Mouse (Mus musculus): ENCODE measurements around the gene Gtsf2. TPM values are rescaled to one million over a fixed set of nuclear protein-coding genes. Genes with fewer than 3 reads are reported as not detected.

The Gtsf2 gene
- 0.45 and 1.0 TPM in 2 replicates for polyA plus RNA-seq (2015; fragmentation: Nextera tagmentation; extraction: Ambion mirVana)

DNA sequence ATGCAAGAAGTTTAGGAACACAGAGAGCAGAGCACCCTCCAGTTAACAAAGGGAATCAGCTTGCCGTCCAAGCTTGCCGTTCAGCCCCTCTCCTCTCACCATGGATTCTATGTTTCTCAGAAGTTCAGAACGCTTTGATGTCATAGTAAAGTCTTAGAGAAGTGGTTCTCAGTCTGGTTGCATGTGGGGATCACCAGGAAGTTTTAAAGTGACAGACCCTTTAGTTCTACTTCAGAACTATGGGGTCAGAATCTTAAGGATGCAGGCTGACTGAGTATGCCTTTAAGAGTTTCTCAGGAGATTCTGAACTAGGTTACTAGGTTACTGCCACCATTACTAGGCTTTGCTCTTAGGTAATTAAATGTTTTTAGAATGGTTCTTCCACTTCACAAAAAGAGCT is at the start of gene Gtsf2:
TSS of gene Gtsf2 (minus strand) at position 101 of the 400 bp plus-strand sequence.
- 20% methylated on average over 3 of the region's 3 CpGs for WGBS
- Histone ChIP-seq H3K9me3 (ENCODE audit: control insufficient read depth, low read length) (no peaks in the 10 kb centered on the region), H3K4me1 (ENCODE audit: control insufficient read depth, insufficient read depth, low read depth, low read length) (no peaks in the 10 kb centered on the region), H3K36me3 (ENCODE audit: control insufficient read depth, insufficient read depth, low read length) (no peaks in the 10 kb centered on the region), H3K27me3 (replicated peaks; ENCODE audit: control insufficient read depth, insufficient read depth, low read length) (no peaks in the 10 kb centered on the region), H3K27ac (ENCODE audit: low read depth, low read length) (no peak within 1 kb of the TSS), H3K4me3 (ENCODE audit: low read length) (no peak within 1 kb of the TSS), H3K4me2 (ENCODE audit: low read length) (no peak within 1 kb of the TSS), H3K9ac (ENCODE audit: low read depth, low read length) (no peak within 1 kb of the TSS)
- ATAC-seq = no peak

DNA sequence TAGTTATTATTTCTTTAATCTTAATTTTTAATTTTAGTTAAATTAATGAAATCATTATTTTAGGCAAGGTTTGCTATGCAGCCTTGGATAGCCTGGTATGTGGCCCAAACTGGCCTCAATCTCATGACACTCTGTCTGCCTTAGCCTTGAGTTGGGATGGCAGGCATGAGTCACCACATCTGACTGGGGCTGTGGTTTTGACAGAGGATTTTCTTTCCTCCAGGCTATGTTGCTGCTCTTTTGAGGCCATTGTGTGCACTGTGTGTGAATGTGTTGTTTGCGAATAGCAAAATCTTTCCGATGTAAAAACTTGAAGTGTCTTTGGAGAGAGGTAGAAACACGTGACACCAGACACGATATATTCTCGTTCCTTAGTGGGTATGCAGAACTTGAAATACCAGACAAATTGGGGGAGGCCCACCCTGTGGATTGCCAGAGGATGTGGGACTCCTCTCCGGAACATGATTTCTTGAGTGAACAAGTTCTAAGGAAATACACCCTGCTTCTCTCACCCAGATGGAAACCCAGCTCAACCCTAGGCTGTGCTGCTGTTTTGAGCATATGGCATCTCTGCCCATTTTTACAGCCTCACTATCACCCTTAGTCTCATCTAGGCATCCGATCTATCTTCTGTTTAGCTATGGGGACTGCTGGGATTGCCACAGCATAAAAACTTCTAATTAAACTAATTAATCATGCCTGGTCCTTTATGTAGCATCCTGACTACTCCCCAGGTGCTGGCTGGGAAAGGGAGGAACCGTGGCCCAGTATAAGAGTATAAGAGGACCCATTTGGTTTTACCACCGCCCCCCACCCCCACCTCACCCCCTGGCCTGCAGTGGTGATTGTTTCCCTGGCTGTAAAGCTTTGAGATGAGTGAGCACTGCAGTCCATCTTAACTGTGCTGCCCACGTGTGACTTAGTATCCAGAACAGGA is 48.2 kb upstream of the Gtsf2 start:
- no peak overlapping the region for H3K27ac ChIP-seq (ENCODE audit: low read depth, low read length)
- WGBS = 62% methylated on average over 10 of the region's 10 CpGs

DNA sequence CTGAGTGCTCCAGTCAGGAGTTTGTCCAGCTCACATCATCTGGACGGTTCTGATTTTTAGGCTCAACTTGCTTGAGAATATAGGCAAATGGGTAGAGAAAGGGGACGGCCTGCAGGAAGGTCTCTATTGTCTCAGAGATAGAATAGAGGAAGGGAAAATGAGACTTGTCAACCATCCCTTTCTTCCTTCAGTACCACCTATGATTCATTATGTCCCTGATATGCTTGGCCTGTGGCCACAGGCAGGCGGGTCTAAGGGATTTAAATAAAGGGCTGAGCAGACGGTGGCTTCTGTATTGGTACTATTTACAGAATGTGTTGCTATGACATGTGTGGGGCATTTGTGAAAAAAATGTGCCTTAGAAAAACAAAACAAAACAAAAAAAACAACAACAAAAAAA is 40.1 kb upstream of the Gtsf2 start:
- 35% methylated on average over 4 of the region's 4 CpGs for WGBS
- Histone ChIP-seq H3K4me3 (ENCODE audit: low read length) (no peak overlapping the region), H3K36me3 (ENCODE audit: control insufficient read depth, insufficient read depth, low read length) (no peaks in the 10 kb centered on the region), H3K27ac (ENCODE audit: low read depth, low read length) (no peak overlapping the region), H3K27me3 (replicated peaks; ENCODE audit: control insufficient read depth, insufficient read depth, low read length) (no peaks in the 10 kb centered on the region), H3K4me2 (ENCODE audit: low read length) (no peak overlapping the region), H3K4me1 (ENCODE audit: control insufficient read depth, insufficient read depth, low read depth, low read length) (peaks cover 5% of the 10 kb centered on the region; the same call in 1 of the 2 replicates), H3K9me3 (ENCODE audit: control insufficient read depth, low read length) (no peaks in the 10 kb centered on the region), H3K9ac (ENCODE audit: low read depth, low read length) (no peak overlapping the region)
- ATAC-seq = no peak

More for the DNA sequence above, 48.2 kb upstream of the Gtsf2 start:
- Histone ChIP-seq H3K9ac (ENCODE audit: low read depth, low read length) (no peak overlapping the region), H3K4me1 (ENCODE audit: control insufficient read depth, insufficient read depth, low read depth, low read length) (peaks cover 2% of the 10 kb centered on the region; the same call in 1 of the 2 replicates), H3K36me3 (ENCODE audit: control insufficient read depth, insufficient read depth, low read length) (no peaks in the 10 kb centered on the region), H3K9me3 (ENCODE audit: control insufficient read depth, low read length) (no peaks in the 10 kb centered on the region), H3K4me3 (ENCODE audit: low read length) (no peak overlapping the region), H3K4me2 (ENCODE audit: low read length) (no peak overlapping the region), H3K27me3 (replicated peaks; ENCODE audit: control insufficient read depth, insufficient read depth, low read length) (no peaks in the 10 kb centered on the region)
- peak; percentile 66 for ATAC-seq

DNA sequence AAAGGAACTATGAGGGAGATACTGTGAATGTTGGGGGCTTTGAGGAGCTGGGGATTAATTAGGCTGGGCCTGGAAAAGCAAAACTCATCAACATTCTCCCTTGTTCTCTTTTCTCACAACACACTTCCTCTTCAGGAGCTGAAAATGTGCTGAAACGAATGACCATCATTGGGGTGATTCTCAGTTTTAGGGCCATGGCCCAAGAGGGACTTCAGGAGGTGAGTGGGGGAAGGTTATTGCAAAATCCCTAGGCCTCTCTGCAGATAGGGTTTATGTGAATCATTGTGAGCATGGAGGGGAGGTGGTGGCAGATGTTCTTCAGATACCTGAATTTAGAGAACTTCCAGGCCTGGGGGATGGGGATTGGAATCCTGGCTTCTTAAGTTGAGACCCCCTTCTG is 38.4 kb upstream of the Gtsf2 start:
- H3K27me3 ChIP-seq (replicated peaks; ENCODE audit: control insufficient read depth, insufficient read depth, low read length) = no peaks in the 10 kb centered on the region
- H3K9me3 ChIP-seq (ENCODE audit: control insufficient read depth, low read length) = no peaks in the 10 kb centered on the region
- no peak overlapping the region for H3K9ac ChIP-seq (ENCODE audit: low read depth, low read length)
- H3K36me3 ChIP-seq (ENCODE audit: control insufficient read depth, insufficient read depth, low read length) = no peaks in the 10 kb centered on the region
- no peak overlapping the region for H3K27ac ChIP-seq (ENCODE audit: low read depth, low read length)
- H3K4me2 ChIP-seq (ENCODE audit: low read length) = no peak overlapping the region
- H3K4me3 ChIP-seq (ENCODE audit: low read length) = no peak overlapping the region
- no peak for ATAC-seq
- 75% methylated on average over 1 of the region's 1 CpGs for WGBS
- peaks cover 5% of the 10 kb centered on the region; the same call in 1 of the 2 replicates for H3K4me1 ChIP-seq (ENCODE audit: control insufficient read depth, insufficient read depth, low read depth, low read length)

DNA sequence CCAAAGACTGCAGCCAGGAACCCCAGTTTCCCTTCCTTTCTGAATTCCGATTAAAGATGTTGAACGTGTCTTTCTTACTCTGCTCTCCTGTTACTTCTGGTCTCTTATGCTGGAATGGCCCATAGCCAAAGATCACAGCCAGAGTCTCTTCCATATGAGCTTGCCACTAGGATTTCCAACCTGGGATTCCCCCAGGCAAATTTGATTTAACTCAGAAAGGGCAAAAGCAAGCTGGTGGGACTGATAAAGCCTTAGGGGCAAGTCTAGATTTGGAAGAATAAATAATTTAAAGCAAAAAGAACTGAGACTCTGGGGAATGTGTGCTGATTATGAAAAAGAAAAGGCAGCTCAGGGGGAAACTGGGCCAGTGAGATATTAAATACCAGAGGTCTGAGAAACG is 36.8 kb upstream of the Gtsf2 start:
- ATAC-seq = no peak
- Histone ChIP-seq H3K9ac (ENCODE audit: low read depth, low read length) (no peak overlapping the region), H3K9me3 (ENCODE audit: control insufficient read depth, low read length) (no peaks in the 10 kb centered on the region), H3K4me2 (ENCODE audit: low read length) (no peak overlapping the region), H3K36me3 (ENCODE audit: control insufficient read depth, insufficient read depth, low read length) (no peaks in the 10 kb centered on the region), H3K27ac (ENCODE audit: low read depth, low read length) (no peak overlapping the region), H3K27me3 (replicated peaks; ENCODE audit: control insufficient read depth, insufficient read depth, low read length) (no peaks in the 10 kb centered on the region), H3K4me3 (ENCODE audit: low read length) (no peak overlapping the region), H3K4me1 (ENCODE audit: control insufficient read depth, insufficient read depth, low read depth, low read length) (peaks cover 5% of the 10 kb centered on the region; the same call in 1 of the 2 replicates)
- WGBS = 38% methylated on average over 3 of the region's 3 CpGs

DNA sequence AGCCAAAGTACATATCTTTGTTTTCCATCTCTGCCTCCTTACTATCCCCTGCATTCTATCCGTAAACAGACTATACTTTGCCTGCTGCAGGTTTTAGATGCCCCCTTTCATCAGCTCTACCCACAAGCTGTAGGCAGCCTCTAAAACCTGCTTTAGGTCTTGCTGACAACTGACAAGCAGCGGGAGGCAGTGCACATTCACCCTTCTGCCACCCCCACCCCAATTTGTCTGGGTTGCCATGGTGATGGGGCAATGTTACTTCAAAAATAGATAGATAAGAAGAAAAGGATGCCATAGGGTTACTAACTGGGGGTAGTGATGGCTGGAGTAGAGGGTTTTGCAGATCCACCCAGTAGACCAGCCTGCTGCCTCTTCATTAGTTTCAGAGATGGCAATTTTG is 36.2 kb upstream of the Gtsf2 start:
- H3K9ac ChIP-seq (ENCODE audit: low read depth, low read length) = no peak overlapping the region
- peaks cover 5% of the 10 kb centered on the region; the same call in 1 of the 2 replicates for H3K4me1 ChIP-seq (ENCODE audit: control insufficient read depth, insufficient read depth, low read depth, low read length)
- H3K4me2 ChIP-seq (ENCODE audit: low read length) = no peak overlapping the region
- no peak for ATAC-seq
- no peaks in the 10 kb centered on the region for H3K9me3 ChIP-seq (ENCODE audit: control insufficient read depth, low read length)
- H3K27ac ChIP-seq (ENCODE audit: low read depth, low read length) = no peak overlapping the region
- no peak overlapping the region for H3K4me3 ChIP-seq (ENCODE audit: low read length)
- H3K36me3 ChIP-seq (ENCODE audit: control insufficient read depth, insufficient read depth, low read length) = no peaks in the 10 kb centered on the region
- H3K27me3 ChIP-seq (replicated peaks; ENCODE audit: control insufficient read depth, insufficient read depth, low read length) = no peaks in the 10 kb centered on the region
- 44% methylated on average over 2 of the region's 2 CpGs for WGBS

DNA sequence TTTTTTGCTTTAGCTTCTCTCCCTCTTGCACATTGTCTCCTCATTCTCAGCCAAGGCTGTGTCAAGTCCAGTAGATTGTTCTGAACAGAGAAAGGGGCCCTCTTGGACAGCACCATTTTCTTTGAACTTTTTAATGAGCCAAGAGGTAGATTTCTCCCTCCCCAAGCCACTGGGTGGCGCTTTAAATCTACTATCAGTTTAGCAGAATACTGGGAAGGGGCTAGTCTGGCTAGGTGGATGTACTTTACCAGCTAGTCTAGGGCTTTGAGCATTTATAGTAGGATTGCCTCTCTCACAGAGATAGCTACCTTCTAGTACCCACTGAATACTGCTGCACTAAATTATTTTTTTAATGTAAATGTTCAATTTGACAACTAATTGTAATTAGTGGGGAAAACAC is 34.2 kb upstream of the Gtsf2 start:
- Histone ChIP-seq H3K36me3 (ENCODE audit: control insufficient read depth, insufficient read depth, low read length) (no peaks in the 10 kb centered on the region), H3K4me1 (ENCODE audit: control insufficient read depth, insufficient read depth, low read depth, low read length) (peaks cover 5% of the 10 kb centered on the region; the same call in 1 of the 2 replicates), H3K4me2 (ENCODE audit: low read length) (no peak overlapping the region), H3K4me3 (ENCODE audit: low read length) (no peak overlapping the region), H3K27ac (ENCODE audit: low read depth, low read length) (no peak overlapping the region), H3K9ac (ENCODE audit: low read depth, low read length) (no peak overlapping the region), H3K9me3 (ENCODE audit: control insufficient read depth, low read length) (no peaks in the 10 kb centered on the region), H3K27me3 (replicated peaks; ENCODE audit: control insufficient read depth, insufficient read depth, low read length) (no peaks in the 10 kb centered on the region)
- ATAC-seq = peak; percentile 81
- 7% methylated on average over 1 of the region's 1 CpGs for WGBS

DNA sequence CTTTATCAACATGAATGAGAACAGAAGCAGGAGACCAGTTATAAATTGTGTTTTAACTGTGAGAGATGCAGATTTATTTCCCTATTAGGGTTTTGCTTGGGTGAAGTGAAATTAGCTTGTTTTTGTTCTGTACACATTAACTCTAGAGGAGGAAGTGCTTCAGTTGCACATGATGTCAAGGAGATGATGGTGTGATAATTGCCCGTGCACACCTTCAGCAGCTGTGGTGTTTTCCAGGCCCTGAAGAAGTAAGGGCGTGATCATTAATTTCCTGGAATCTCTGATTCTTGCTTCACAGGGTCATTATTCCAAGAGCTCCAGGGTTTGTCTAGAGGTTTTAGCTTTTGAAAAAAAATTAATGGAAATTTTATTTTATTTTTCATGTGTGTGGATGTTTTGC is 31.9 kb upstream of the Gtsf2 start:
- H3K9me3 ChIP-seq (ENCODE audit: control insufficient read depth, low read length) = no peaks in the 10 kb centered on the region
- H3K36me3 ChIP-seq (ENCODE audit: control insufficient read depth, insufficient read depth, low read length) = no peaks in the 10 kb centered on the region
- peaks cover 5% of the 10 kb centered on the region; the same call in 1 of the 2 replicates for H3K4me1 ChIP-seq (ENCODE audit: control insufficient read depth, insufficient read depth, low read depth, low read length)
- no peak for ATAC-seq
- no peak overlapping the region for H3K27ac ChIP-seq (ENCODE audit: low read depth, low read length)
- no peaks in the 10 kb centered on the region for H3K27me3 ChIP-seq (replicated peaks; ENCODE audit: control insufficient read depth, insufficient read depth, low read length)
- 82% methylated on average over 2 of the region's 2 CpGs for WGBS
- no peak overlapping the region for H3K9ac ChIP-seq (ENCODE audit: low read depth, low read length)
- no peak overlapping the region for H3K4me3 ChIP-seq (ENCODE audit: low read length)
- H3K4me2 ChIP-seq (ENCODE audit: low read length) = no peak overlapping the region

DNA sequence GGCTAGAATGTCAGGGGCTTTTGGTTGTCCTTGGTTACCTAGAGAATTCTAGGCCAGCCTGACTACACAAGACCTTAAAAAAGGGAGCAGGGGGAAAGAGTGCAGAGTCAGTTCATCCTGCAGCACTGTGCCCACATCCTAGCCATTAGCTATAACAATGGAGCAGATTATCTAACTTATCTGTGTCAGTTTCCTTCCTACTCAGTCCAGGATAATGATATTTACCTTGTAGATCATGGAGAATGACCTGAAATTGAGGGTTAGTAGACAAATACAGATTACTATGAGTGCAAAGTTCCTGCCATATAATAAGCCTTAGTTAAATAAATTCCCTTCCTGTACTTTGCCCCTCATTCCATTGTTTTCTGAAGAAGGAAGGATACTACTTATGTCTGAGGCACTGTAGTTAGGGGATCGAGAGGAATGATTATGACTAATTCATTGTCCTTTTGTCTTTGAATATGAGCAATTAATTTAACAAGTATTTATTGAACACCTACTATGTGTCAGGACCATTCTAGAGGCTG is 30.9 kb upstream of the Gtsf2 start:
- no peaks in the 10 kb centered on the region for H3K4me1 ChIP-seq (ENCODE audit: control insufficient read depth, insufficient read depth, low read depth, low read length)
- 78% methylated on average over 1 of the region's 1 CpGs for WGBS
- ATAC-seq = no peak

More for the DNA sequence above, 30.9 kb upstream of the Gtsf2 start:
- H3K4me2 ChIP-seq (ENCODE audit: low read length) = no peak overlapping the region
- no peak overlapping the region for H3K4me3 ChIP-seq (ENCODE audit: low read length)
- H3K9me3 ChIP-seq (ENCODE audit: control insufficient read depth, low read length) = no peaks in the 10 kb centered on the region
- H3K9ac ChIP-seq (ENCODE audit: low read depth, low read length) = no peak overlapping the region
- H3K27ac ChIP-seq (ENCODE audit: low read depth, low read length) = no peak overlapping the region
- H3K36me3 ChIP-seq (ENCODE audit: control insufficient read depth, insufficient read depth, low read length) = no peaks in the 10 kb centered on the region
- no peaks in the 10 kb centered on the region for H3K27me3 ChIP-seq (replicated peaks; ENCODE audit: control insufficient read depth, insufficient read depth, low read length)
